Mouse (Mus musculus): ENCODE data around the gene Tnfsf12.
A peak's percentile ranks its signal among the peaks of the same experiment; 100 is the strongest.
"Not testable (repeated sequence)": the region's sequence is repeated elsewhere in the genome, so short reads cannot be mapped to it uniquely, and the experiment has no call there.

Gene Tnfsf12

GRCm38 (mm10) chr11:69695361-69696181, at the start of gene Tnfsf12, which contains the start of gene Tnfsfm13:
Gene Tnfsf12 (minus strand): TSS chr11:69695849.
Gene Tnfsfm13 (minus strand): TSS chr11:69696098.
- DNase-seq: peak; percentile 55

- not testable (repeated sequence) for DNase-seq
Measured at GRCm38 (mm10) chr11:69731408-69731807, 35.8 kb upstream of the Tnfsf12 start.

GRCm38 (mm10) chr11:69729063-69729462, 33.4 kb upstream of the Tnfsf12 start:
- peak; percentile 17 for DNase-seq

- no peak for DNase-seq
Measured at GRCm38 (mm10) chr11:69725951-69726350, 30.3 kb upstream of the Tnfsf12 start.

- no peak for DNase-seq
Measured at GRCm38 (mm10) chr11:69723074-69723473, 27.4 kb upstream of the Tnfsf12 start.

- no peak for DNase-seq
Measured at GRCm38 (mm10) chr11:69720852-69721251, 25.2 kb upstream of the Tnfsf12 start.

GRCm38 (mm10) chr11:69719423-69719822, 23.8 kb upstream of the Tnfsf12 start:
- no peak for DNase-seq

GRCm38 (mm10) chr11:69718661-69719060, 23.0 kb upstream of the Tnfsf12 start:
- no peak for DNase-seq

- no peak for DNase-seq
Measured at GRCm38 (mm10) chr11:69716953-69717352, 21.3 kb upstream of the Tnfsf12 start.

GRCm38 (mm10) chr11:69715929-69716328, 20.3 kb upstream of the Tnfsf12 start:
- no peak for DNase-seq

GRCm38 (mm10) chr11:69715482-69715881, 19.8 kb upstream of the Tnfsf12 start:
- no peak for DNase-seq

- no peak for DNase-seq
Measured at GRCm38 (mm10) chr11:69714636-69715329, 19.1 kb upstream of the Tnfsf12 start.

- DNase-seq: no peak
Measured at GRCm38 (mm10) chr11:69712954-69713672, 17.5 kb upstream of the Tnfsf12 start.

- no peak for DNase-seq
Measured at GRCm38 (mm10) chr11:69711082-69711481, 15.4 kb upstream of the Tnfsf12 start.

GRCm38 (mm10) chr11:69710470-69710869, 14.8 kb upstream of the Tnfsf12 start:
- no peak for DNase-seq

- DNase-seq: no peak
Measured at GRCm38 (mm10) chr11:69709554-69710446, 14.2 kb upstream of the Tnfsf12 start.

- DNase-seq: no peak
Measured at GRCm38 (mm10) chr11:69708614-69709265, 13.1 kb upstream of the Tnfsf12 start.

GRCm38 (mm10) chr11:69707873-69708381, 12.3 kb upstream of the Tnfsf12 start:
- DNase-seq: no peak

GRCm38 (mm10) chr11:69707480-69707847, 11.8 kb upstream of the Tnfsf12 start:
- DNase-seq: no peak

GRCm38 (mm10) chr11:69706775-69707479, 11.3 kb upstream of the Tnfsf12 start:
- peak; percentile 44 for DNase-seq

GRCm38 (mm10) chr11:69704613-69705010, 9.0 kb upstream of the Tnfsf12 start:
- no peak for DNase-seq

Data from right cerebral cortex, adult 18-20 months (tissue).